Mouse (Mus musculus) megakaryocyte, embryonic 14.5 days (primary cell): ENCODE data around the gene Tex30.

Source experiments
- FLI1 ChIP-seq: IDR thresholded peaks from 2 replicates; pipeline ENCODE4 v1.6.1; 2012; ENCODE audit warnings: low read length, inconsistent platforms, mixed read lengths
- GATA1 ChIP-seq: IDR thresholded peaks from 3 replicates; pipeline ENCODE4 v1.6.1; 2012; ENCODE audit warnings: mixed read lengths, low read length, inconsistent platforms, borderline replicate concordance

GRCm38 (mm10) chr1:44064625-44065024, 37.6 kb downstream of the Tex30 start:
- TF ChIP-seq GATA1 = no peak
- TF ChIP-seq FLI1 = no peak
